Mouse (Mus musculus) small intestine, adult 2 months (tissue): ENCODE measurements around the gene Dgke.

Experiments used
- CTCF ChIP-seq: fragments of 200-500 bp; IDR thresholded peaks from 2 replicates; pipeline ENCODE4 v1.5.1; 2012; ENCODE audit warnings: low read depth, mild to moderate bottlenecking, control low read depth, inconsistent platforms, low read length, moderate library complexity, mixed read lengths; ENCODE audit not compliant: insufficient replicate concordance, insufficient read length; ENCODE audit errors: extremely low read depth
- POLR2A ChIP-seq: fragments of 200-500 bp; IDR thresholded peaks from 2 replicates; pipeline ENCODE4 v1.6.1; 2012; ENCODE audit warnings: low read depth, mild to moderate bottlenecking, control low read depth, inconsistent platforms, low read length, moderate library complexity

GRCm38 (mm10) chr11:89061362-89061761 is 5.3 kb downstream of the Dgke start:
- no peak for TF ChIP-seq POLR2A
- no peak for TF ChIP-seq CTCF
